Mouse (Mus musculus) lung, adult 2 months (tissue): ENCODE measurements around the gene Dnah14.

ENCODE experiments used
- CTCF ChIP-seq: fragments of 200-500 bp; IDR thresholded peaks from 2 replicates; pipeline ENCODE4 v1.5.1; 2011; ENCODE audit warnings: mild to moderate bottlenecking, low read length, control low read depth; ENCODE audit not compliant: insufficient read depth
- POLR2A ChIP-seq: fragments of 200-500 bp; IDR thresholded peaks from 2 replicates; pipeline ENCODE4 v1.6.1; 2011; ENCODE audit warnings: low read depth, mild to moderate bottlenecking, control low read depth, low read length, borderline replicate concordance; ENCODE audit errors: extremely low read depth

DNA sequence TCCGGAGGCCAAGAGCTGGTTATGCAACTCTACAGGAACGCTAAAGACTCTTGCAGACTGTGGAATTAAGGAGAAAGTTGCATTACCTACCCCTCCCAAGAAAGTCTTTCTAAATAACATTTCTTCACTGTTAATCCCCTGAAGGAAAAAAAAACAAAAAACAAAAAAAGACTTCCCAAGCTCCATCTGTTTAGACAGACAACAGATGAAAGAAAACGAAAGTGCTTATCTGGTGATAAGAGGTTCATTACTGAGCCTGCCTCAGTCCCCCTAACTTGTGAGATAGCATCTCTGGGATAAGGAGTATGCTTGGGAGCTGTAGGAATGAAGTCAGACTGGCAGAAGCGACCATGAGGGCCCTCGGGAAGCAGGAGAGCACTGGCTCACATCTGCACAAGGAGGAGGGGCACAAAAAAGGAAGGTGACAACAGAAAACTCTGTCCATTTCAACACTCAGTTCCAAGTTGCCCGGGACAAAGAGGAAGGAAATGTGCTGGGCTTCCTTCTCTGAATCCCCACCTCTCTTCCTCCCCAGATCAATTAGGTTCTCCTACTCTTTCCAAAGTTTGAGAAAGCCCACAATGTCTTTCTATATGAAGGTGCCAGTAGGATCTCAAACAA, 263.5 kb downstream of the Dnah14 start:
- TF ChIP-seq POLR2A (no peak), CTCF (no peak)
